Mouse (Mus musculus) inflammation-experienced regulatory T-cells, adult 6 months (primary cell): ENCODE data around the gene Rabif. TPM values are rescaled to one million over a fixed set of nuclear protein-coding genes. Genes with fewer than 3 reads are reported as not detected.
A peak's percentile ranks its signal among the peaks of the same experiment; 100 is the strongest.
"Not testable (repeated sequence)": the region's sequence is repeated elsewhere in the genome, so short reads cannot be mapped to it uniquely, and the experiment has no call there.

ENCODE experiments used
- ATAC-seq: one replicate; pipeline ENCODE4 v1.8.0; 2017
- polyA plus RNA-seq, 3 experiments: library from polyadenylated mRNA; unstranded; fragments of 100-300 nt; shearing (Covaris generic); gene quantifications; one replicate each; pipeline ENCODE4 v1.2.1; 2017

Rabif gene
- 10 to 100 TPM; 40.2 to 42.7 (median 41.7) TPM for polyA plus RNA-seq

GRCm38 (mm10) chr1:134494428-134495215, at the start of gene Rabif:
Rabif (plus strand) TSS chr1:134494648.
- ATAC-seq, result peak; percentile 95

DNA sequence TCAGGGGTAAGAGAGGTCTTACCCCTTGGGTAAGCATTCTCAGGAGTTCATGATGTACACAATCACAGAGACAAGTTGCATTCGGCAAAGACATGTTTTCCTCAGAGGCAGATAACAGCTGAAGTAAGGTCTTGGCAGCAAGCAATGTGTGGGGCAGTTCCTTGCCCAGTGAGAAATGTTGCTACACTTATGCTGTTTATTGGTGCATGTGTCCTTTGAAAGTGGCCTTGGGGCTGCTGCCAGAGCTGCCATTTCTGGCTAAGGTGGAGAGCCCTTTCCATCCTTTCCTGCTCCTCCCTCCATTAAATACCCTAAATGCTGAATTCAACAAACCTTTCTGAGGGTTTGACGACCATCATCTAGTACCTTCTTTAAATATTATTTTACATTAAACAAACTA, 49.0 kb upstream of the Rabif start:
- no peak for ATAC-seq

GRCm38 (mm10) chr1:134448537-134448936, 45.9 kb upstream of the Rabif start:
- ATAC-seq, result not testable (repeated sequence)

DNA sequence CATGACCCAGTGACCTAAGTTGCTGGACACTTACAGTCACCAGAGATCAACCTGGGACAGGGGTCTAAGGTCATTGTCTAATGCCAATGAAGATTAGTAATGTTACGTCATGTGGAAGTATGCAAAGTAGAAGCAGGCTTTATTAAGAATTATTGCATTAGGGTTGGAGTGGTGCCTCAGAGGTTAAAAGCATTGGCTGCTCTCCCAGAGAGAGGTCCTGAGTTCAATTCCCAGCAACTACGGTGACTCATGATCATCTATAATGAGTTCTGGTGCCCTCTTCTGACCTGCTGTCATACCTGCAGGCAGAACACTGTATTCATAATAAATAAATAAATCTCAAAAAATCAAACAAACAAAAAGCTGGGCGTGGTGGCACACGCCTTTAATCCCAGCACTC, 44.2 kb upstream of the Rabif start:
- no peak for ATAC-seq

DNA sequence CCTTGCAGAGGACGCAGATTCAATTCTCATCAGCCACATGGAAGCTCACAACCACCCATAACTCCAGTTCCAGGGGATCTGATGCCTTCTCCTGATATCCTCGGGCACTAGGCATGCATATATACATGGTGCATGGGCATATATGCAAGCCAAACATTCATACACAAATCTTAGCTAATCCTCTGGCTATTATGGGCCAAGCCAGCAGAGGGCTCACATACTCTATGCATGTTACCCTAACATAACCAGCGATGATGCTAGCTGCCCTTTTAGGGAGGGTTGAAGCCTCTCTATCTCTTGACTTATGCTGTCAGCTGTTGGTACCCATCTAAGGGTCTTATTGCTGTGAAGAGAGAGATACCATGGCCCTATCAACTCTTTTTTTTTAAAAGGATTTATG, 43.5 kb upstream of the Rabif start:
- peak; percentile 44 for ATAC-seq

DNA sequence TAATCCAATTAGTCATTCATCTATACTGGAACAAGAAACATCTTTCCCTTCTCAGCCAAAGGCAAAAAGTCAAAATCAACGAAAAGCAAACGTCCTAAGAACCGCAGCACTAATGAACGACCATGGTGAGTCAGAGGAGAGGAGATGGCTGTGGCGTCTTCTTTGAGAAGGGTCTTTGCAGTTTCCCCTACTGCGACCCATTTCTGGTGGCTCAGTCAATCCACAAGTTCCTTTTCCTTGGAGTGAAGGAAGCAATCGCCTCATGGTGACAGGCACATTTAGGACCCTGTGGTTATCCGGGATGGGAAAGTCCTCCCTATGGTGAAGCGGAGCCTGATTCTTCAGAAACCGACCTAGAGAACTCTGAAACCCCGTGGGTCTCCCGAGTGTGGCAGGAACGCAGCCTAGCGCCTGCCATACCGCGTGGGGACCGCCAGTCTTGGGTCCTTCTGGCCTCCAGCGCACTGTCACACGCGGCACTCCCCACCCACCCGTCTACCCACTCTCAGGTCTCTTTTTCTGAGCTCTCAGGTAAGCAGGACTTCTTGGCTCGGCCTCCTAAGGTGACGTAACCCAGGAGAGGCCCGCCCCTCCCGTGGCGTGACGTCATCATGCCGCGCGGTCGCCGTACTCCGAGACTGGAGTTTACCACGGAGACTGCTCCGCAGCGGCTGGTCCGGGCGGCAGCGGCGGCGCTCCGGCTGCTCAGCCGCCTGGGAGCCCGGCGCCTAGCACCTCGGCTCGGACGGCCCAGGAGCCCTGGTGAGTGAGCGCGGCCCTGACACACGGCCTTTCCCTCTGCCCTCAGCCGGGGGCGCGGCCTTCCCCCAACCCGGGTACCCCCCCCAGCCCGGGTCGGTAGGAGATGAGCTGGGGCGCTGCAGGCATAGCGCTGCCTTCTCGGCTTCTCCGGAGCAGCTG, 39.3 kb upstream of the Rabif start, which contains the start of gene Klhl12:
Gene Klhl12, plus strand, starts transcription at position 628 of the 921 bp plus-strand sequence.
- ATAC-seq, result peak; percentile 84

DNA sequence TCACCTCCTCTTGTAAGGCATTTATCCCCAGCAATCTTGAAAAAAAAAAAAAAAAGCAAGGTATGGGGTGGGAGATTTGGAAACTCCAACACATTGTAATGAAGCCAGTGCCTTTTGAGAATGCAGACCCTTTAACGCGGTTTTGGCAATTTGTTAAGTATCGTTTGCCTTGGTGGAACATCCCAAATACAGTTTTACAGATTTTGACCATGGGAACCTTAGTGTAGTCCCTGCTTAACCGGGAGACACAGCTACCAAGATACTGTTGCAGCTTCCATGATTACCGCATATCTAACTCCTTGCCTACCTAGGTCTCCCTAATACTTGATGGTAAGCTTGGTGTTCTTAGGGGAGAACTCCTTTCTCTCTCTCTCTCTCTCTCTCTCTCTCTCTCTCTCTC, 38.4 kb upstream of the Rabif start:
- ATAC-seq, result no peak

- no peak for ATAC-seq
These were observed 36.2 kb upstream of the Rabif start for GRCm38 (mm10) chr1:134458139-134458727.

DNA sequence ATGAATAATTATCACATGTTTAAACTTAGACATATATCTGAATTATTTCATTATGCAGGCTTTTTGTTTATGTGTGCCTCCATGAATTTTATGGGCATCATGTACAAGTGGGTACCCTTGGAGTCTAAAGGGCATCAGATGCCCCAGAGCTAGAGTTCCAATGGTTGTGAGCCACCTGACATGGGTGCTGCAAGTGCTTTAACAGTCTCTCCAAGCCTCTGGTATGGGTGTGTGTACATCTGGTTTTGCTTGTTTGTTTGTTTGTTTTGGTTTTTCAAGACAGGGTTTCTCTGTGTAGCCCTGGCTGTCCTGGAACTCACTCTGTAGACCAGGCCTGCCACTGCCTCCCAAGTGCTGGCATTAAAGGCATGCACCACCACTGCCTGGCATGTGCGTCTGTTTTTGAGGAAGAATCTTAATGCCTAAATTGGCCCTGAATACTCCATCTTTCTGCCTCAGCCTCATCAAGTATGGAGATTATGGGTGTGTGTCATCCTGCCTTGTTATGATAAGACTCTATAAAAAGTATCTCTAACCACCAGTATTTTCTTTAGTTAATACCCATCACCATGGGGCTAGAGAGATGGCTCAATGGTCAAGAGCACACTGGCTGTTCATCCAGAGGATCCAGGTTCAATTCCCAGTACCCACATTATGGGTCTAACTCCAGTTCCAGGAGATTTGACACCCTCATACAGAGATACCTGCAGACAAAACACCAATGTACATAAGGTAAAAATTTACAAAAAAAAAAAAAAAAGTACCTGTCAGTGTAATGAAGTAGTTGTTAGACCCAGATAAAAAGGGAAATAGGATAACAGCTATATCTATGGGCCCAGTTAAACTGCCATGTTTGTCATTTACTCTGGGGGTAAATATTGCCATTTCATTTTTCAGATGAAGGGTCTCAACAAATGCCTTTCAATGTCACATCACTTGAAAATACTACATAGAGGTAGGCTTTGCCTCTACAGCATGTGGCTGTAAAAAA, 33.9 kb upstream of the Rabif start:
- no peak for ATAC-seq

DNA sequence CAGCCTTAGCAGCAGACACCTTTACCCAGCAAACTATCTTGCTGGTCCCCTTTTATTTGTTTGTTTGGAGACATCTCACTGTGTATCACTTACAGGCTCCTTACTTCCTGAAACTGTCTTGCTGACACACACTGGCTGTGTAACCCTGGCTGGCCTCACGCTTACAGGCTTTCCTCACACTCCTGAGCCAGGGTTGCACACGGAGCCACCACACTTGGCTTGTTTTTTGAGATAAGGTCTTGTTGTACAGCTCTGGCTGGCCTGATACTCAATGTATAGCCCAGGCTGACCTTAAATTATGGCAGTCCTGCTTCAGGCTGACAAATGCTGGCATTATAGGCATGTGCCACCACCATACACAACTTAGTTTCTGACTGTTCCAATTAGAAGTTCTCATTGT, 9.8 kb upstream of the Rabif start:
- no peak for ATAC-seq

- ATAC-seq, result no peak
These were observed 3.3 kb upstream of the Rabif start for GRCm38 (mm10) chr1:134490903-134491801.

GRCm38 (mm10) chr1:134492276-134492675, 2.2 kb upstream of the Rabif start:
- ATAC-seq, result no peak

- no peak for ATAC-seq
These were observed 952 bp upstream of the Rabif start for GRCm38 (mm10) chr1:134493496-134493895.

- peak; percentile 18 for ATAC-seq
These were observed 492 bp upstream of the Rabif start for GRCm38 (mm10) chr1:134493956-134494355.

GRCm38 (mm10) chr1:134495216-134495539, 730 bp downstream of the Rabif start:
- ATAC-seq, result no peak

- no peak for ATAC-seq
These were observed 1.5 kb downstream of the Rabif start for GRCm38 (mm10) chr1:134495991-134496390.

DNA sequence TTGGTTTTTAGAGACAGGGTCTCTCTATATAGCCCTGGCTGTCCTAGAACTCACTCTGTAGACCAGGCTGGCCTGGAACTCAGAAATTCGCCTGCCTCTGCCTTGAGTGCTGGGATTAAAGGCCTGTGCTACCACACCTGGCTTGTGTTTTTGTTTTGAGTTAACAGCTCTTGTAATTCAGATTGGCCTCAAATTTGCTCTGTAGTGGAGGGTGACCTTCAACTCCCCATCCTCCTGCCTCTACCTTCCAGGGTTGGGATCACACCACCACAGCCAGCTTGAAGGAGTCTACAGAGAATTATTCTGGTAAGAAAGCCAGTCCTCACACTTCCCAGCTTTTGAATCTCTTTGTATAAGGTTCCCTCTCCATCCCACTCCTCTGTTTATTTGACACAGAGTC, 6.5 kb downstream of the Rabif start:
- ATAC-seq, result no peak

GRCm38 (mm10) chr1:134506201-134506600, 11.8 kb downstream of the Rabif start:
- ATAC-seq, result no peak

DNA sequence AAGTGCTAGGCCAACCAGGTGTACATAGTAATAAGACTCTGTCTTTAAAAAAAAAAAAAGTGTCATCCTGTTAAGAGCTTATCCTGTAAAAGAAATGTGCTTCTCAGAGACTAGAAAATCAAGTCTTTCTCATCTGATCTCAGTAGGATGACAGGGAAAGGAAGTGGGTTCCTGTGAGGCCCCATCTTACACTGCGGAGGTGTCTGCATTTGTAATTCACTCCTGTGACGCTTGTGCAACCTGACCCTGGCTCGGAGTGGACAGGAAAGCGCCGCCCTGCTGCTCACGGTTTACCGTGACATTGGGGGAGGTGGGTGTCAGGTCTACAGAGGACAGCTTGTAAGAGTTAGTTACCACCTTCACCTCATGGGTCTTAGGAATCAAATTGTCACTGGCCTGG, 15.6 kb downstream of the Rabif start:
- peak; percentile 92 for ATAC-seq

GRCm38 (mm10) chr1:134512183-134512582, 17.7 kb downstream of the Rabif start:
- ATAC-seq, result no peak

GRCm38 (mm10) chr1:134512584-134512983, 18.1 kb downstream of the Rabif start:
- ATAC-seq, result no peak
